Mouse (Mus musculus): ENCODE measurements around the gene Klf13. TPM values are rescaled to one million over a fixed set of nuclear protein-coding genes. Genes with fewer than 3 reads are reported as not detected.

Gene Klf13
- polyA plus RNA-seq (2012; ENCODE audit: low replicate concordance): 64.5 and 160 TPM in 2 replicates

DNA sequence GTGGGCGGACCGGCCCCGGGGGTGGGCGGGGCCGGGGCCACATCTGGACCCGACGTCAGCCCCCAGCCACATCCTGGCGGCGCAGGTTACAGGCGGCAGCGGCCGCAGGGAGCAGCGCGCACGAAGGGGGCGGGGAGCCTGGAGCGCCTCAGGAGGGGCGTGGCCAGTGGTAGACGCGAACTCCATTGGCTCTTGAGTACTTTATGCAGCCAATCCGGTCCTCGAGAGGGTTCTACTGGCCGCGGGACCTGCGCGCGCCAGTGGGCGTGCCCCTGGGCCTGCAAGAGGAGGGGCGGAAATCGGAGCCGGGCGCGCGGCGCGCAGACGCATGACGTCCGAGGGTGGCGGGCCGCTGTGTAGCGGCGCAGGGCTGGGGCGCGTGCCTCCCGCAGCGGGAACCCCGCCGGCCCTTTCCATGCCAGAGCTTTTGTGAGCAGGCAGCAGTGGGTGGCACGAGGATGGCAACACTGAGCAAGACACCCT, at the start of gene Klf13:
Gene Klf13 (minus strand): TSS at position 2 of the 483 bp plus-strand sequence.

DNA sequence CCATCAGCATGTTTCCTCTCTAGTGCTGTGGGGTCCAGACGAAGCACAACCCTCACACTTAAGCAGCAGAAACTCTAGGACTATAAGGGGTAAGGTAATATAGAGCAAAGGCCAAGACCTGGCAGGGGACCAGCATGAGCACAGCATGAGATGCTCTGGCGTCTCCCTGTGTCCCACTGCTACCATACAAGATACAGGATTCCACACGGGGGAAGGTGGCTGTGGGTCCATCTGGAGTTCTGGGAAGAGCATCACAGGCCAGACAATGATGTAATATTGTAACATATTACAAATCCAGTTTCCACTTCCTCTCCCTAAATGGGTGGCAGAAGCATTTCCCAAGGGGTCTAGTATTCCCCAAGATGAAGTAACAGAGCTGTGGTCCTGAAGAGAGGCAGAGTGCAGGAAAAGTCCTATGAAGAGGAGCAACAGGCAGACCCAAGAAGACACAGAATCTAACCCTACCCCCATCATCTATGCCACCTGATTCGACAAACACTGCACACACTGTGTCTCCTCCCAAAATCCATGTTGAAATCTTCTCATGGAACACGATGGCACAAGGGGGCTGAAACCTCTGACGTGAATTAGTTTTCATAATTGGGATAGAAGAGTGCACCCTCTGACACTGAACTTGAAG, 22.3 kb downstream of the Klf13 start, which contains the start of gene E030018B13Rik:
Gene E030018B13Rik (plus strand): TSS at position 590 of the 640 bp plus-strand sequence.

Other genes starting within 250 kb of the Klf13 start
- gene E030018B13Rik, start 22.1 kb downstream of the Klf13 start, polyA plus RNA-seq (2012; ENCODE audit: low replicate concordance): not detected in 2 replicates
- gene Trpm1, start 214.9 kb upstream of the Klf13 start, polyA plus RNA-seq (2012; ENCODE audit: low replicate concordance): not detected in 2 replicates